Mouse (Mus musculus) thymus, adult 2 months (tissue): Measurements from ENCODE around the gene Ikzf3. TPM values are rescaled to one million over a fixed set of nuclear protein-coding genes. Genes with fewer than 3 reads are reported as not detected.

Source experiments
- DNase-seq: peaks from one replicate; pipeline ENCODE4 v3.0.0; 2021
- H3K27ac ChIP-seq: fragments of 200-500 bp; 2 replicates; pipeline ENCODE4 v1.5.1; 2012; ENCODE audit warnings: low read length, control low read depth; ENCODE audit not compliant: control insufficient read depth, insufficient read depth
- H3K27me3 ChIP-seq: fragments of 200-500 bp; 2 replicates; pipeline ENCODE4 v1.6.1; 2012; ENCODE audit warnings: mild to moderate bottlenecking, low read length, moderate library complexity, mixed read lengths; ENCODE audit not compliant: control insufficient read depth, insufficient read depth
- H3K36me3 ChIP-seq: fragments of 200-500 bp; 2 replicates; pipeline ENCODE4 v1.6.1; 2012; ENCODE audit warnings: mild to moderate bottlenecking, low read length, moderate library complexity; ENCODE audit not compliant: control insufficient read depth, insufficient read depth
- H3K4me1 ChIP-seq: fragments of 200-500 bp; replicated peaks from 2 replicates; pipeline ENCODE4 v1.6.1; 2012; ENCODE audit warnings: low read length; ENCODE audit not compliant: control insufficient read depth, insufficient read depth
- H3K4me3 ChIP-seq: fragments of 200-500 bp; 2 replicates; pipeline ENCODE4 v1.5.1; 2012; ENCODE audit warnings: mild to moderate bottlenecking, low read length, control low read depth, moderate library complexity; ENCODE audit not compliant: control insufficient read depth, insufficient read depth
- CTCF ChIP-seq: fragments of 200-500 bp; IDR thresholded peaks from 2 replicates; pipeline ENCODE4 v1.5.1; 2012; ENCODE audit warnings: mild to moderate bottlenecking, control low read depth, low read length, moderate library complexity, borderline replicate concordance; ENCODE audit not compliant: control insufficient read depth, poor library complexity, insufficient read depth; ENCODE audit errors: extremely low read depth
- POLR2A ChIP-seq: fragments of 200-500 bp; IDR thresholded peaks from 2 replicates; pipeline ENCODE4 v1.6.1; 2012; ENCODE audit warnings: mild to moderate bottlenecking, low read length, control low read depth, moderate library complexity; ENCODE audit not compliant: control insufficient read depth, poor library complexity, insufficient read depth; ENCODE audit errors: extremely low read depth
- WGBS: fragments of 180-500 bp; shearing (Covaris S2); methylation state at CpG from one replicate; pipeline ENCODE4 v1.1.7; 2018; 5-methylcytosine and 5-hydroxymethylcytosine counted together
- polyA plus RNA-seq: library from polyadenylated mRNA; depleted of rRNA; stranded (reverse); fragments of >200 nt; gene quantifications from 2 replicates; pipeline ENCODE4 v1.2.3, GENCODE M21; 2012

Gene Ikzf3
- polyA plus RNA-seq, 1 experiment: 143 TPM

GRCm38 (mm10) chr11:98487526-98488040 lies 58.2 kb downstream of the Ikzf3 start:
- DNase-seq: no peak
- WGBS: 8% methylated on average over 5 of the region's 5 CpGs
- Histone ChIP-seq H3K4me1 (peaks cover 36% of the 10 kb centered on the region), H3K27ac (peak overlapping the region; percentile 75), H3K4me3 (no peak overlapping the region), H3K36me3 (peaks cover 54% of the 10 kb centered on the region), H3K27me3 (no peaks in the 10 kb centered on the region)
- TF ChIP-seq CTCF: no peak
- no peak for TF ChIP-seq POLR2A

DNA sequence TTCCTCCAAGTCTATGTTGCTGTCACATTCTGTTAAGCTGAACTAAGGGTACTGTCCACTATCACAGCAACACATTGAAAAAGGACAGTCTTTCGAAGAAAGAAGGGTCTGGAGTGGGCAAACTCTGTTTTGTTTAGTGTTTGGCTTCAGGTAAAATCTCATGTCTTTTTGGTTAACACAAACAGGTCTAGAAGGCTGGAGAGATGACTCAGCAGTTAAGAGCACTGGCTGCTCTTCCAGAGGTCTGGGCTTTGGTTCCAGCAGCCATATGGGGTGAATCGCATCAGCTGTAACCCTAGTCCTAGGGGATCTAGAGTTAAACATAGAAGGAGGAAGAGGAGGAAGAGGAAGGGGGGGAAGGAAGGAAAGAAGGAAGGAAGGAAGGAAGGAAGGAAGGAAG lies 60.1 kb downstream of the Ikzf3 start:
- Histone ChIP-seq H3K27me3 (no peaks in the 10 kb centered on the region), H3K4me1 (peaks cover 32% of the 10 kb centered on the region), H3K36me3 (peaks cover 60% of the 10 kb centered on the region), H3K4me3 (no peak overlapping the region), H3K27ac (no peak overlapping the region)
- no peak for TF ChIP-seq CTCF
- no peak for TF ChIP-seq POLR2A
- WGBS: 96% methylated on average over 2 of the region's 2 CpGs
- DNase-seq: no peak

GRCm38 (mm10) chr11:98482067-98482466 lies 63.8 kb downstream of the Ikzf3 start:
- Histone ChIP-seq H3K36me3 (peaks cover 39% of the 10 kb centered on the region), H3K4me3 (no peak overlapping the region), H3K27ac (no peak overlapping the region), H3K27me3 (no peaks in the 10 kb centered on the region), H3K4me1 (peaks cover 36% of the 10 kb centered on the region)
- 81% methylated on average over 10 of the region's 10 CpGs for WGBS
- DNase-seq: no peak
- TF ChIP-seq CTCF (no peak), POLR2A (no peak)

DNA sequence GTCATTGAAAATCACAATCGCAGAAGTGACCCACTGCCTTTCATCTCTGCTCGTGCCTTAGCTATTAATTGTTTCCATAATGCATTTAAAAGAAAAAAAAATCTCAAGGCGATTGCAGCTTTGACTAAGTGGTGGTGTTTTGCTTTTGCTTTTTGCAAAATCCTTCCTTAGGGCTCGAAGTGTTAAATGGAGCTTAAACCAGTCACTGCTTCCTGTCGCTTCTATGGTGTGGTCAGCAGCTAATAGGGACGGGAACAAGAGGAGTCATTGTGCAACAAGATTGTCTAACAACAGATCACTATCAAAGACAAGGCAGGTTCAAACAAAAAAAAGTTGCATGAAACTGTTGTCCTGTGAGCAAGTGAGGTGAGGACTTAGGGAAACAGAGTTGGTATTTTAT lies 64.6 kb downstream of the Ikzf3 start:
- Histone ChIP-seq H3K4me3 (no peak overlapping the region), H3K27ac (no peak overlapping the region), H3K27me3 (no peaks in the 10 kb centered on the region), H3K4me1 (peaks cover 39% of the 10 kb centered on the region), H3K36me3 (peaks cover 37% of the 10 kb centered on the region)
- no peak for TF ChIP-seq POLR2A
- TF ChIP-seq CTCF: no peak
- 75% methylated on average over 6 of the region's 6 CpGs for WGBS
- DNase-seq: no peak

DNA sequence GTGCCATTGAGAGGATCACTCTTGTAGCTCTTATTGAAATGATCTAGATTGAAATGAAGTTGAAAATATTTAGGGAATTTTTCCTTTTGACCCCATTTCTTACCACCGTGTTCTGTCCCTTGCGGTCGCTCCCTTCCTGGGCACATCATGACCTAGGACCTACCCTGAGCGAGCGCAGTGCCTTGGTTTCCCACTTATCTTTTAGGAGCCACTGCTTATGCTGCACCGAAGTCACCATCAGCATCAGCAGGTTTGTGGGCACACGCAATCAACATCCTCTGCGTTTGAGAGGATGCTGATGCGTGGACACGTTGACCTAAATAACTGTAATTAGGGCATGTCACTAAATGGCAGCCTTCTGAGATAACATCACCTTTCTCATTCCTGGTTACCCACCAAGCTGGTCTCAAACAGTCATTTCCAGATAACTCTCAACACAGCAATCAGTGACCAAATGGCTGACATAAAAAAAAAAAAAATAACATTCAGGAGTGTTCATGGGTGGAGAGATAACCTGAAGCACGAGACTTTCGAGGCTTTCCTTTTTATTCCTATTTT lies 65.8 kb downstream of the Ikzf3 start:
- no peak for TF ChIP-seq CTCF
- no peak for TF ChIP-seq POLR2A
- Histone ChIP-seq H3K36me3 (peaks cover 25% of the 10 kb centered on the region), H3K4me1 (peaks cover 35% of the 10 kb centered on the region), H3K4me3 (no peak overlapping the region), H3K27ac (peak overlapping the region; percentile 67), H3K27me3 (no peaks in the 10 kb centered on the region)
- DNase-seq: no peak
- WGBS: 89% methylated on average over 12 of the region's 12 CpGs

GRCm38 (mm10) chr11:98479026-98479939 lies 66.5 kb downstream of the Ikzf3 start:
- TF ChIP-seq CTCF: no peak
- TF ChIP-seq POLR2A: no peak
- Histone ChIP-seq H3K27ac (peak overlapping the region; percentile 81), H3K4me1 (peaks cover 35% of the 10 kb centered on the region), H3K36me3 (peaks cover 22% of the 10 kb centered on the region), H3K4me3 (no peak overlapping the region), H3K27me3 (no peaks in the 10 kb centered on the region)
- WGBS: 55% methylated on average over 13 of the region's 13 CpGs
- no peak for DNase-seq
